Mouse (Mus musculus) fat pad, adult 2 months (tissue): ENCODE measurements at regions not wholly inside any gene's neighbourhood (a gene's known extent, or its start where the extent isn't known, plus 50 kb on each side); places are given as distances from the start of the nearest gene placed in this dataset.

Source experiments
- DNase-seq: peaks from one replicate; pipeline ENCODE4 v3.0.0-alpha.2; 2011; ENCODE audit warnings: low read depth, low spot score; ENCODE audit errors: extremely low read depth

DNA sequence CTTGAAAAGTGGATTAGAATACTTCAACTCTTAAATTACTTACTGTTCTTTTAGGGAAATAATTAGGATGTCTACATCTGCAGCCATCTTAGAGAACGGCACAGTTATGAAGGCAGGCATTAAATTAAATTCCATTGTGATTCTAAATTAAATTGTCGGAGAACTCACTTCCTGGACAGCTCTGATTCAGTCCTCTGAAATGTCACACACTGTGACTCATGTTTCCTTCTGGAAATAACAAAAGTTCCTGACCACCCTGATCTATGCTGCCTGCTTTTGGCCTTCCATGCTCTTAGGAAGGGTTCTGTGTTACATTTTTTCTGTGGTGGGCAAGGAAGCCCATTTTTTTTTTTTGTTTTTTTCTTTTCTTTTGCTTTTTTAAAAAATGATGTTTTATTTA lies 401.1 kb downstream of the Tex13c3 start:
- DNase-seq, result no peak
